7 mouse cellular contexts compared by ENCODE assay signal in the genomic region with DNA sequence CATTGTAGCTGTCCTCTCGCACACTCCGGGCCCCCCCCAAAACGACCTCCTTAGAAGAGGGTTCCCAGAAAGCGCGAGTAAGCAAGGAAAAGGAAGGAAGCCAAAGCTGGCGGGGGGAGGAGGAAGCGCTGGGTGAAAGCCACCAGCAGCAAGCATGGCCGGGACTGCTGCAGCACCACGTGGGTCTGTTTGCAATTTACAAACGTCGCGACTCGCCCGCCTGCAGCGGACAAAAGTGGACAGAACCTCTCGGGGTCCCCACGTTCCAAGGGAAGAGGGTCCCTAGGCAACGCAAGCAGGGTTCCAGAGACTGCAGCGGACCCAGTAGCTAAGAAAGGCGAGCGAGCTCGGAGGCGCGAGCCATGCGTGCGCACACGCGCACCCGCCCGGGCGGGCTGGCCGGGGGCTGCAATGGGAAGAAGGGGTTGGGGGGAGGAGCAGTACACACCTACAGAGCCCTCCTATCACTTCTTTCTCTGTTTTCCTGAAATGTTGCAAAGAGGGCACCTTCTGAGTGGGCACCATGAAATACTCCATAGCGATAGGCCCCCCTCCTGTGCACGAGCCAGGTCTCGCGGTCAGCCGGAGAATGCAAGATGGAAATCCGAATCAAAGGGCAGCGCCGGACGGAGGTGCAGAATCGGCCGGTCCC. TPM values are rescaled to one million over a fixed set of nuclear protein-coding genes. Genes with fewer than 3 reads are reported as not detected.
DNase-seq lines count a peak whose midpoint lies in the region; ATAC-seq and TF ChIP-seq lines count a peak whose summit lies in the region.

No protein-coding gene starts in this region.

- H3K9me3 ChIP-seq in intestine, embryonic 15.5 days: no peaks in the 10 kb centered on the region
- H3K9me3 ChIP-seq in limb, embryonic 11.5 days (ENCODE audit: control insufficient read depth, low read length): no peaks in the 10 kb centered on the region
- H3K9me3 ChIP-seq in midbrain, embryonic 13.5 days: no peaks in the 10 kb centered on the region

- no peak for TF ChIP-seq CTCF in cortical plate, adult 2 months (IDR thresholded peaks at IDR 0.05; ENCODE audit: extremely low read depth, insufficient read depth, low read length)

- H3K9ac ChIP-seq in intestine, embryonic 15.5 days: peak overlapping the region; percentile 72
- peak overlapping the region; percentile 85 for H3K9ac ChIP-seq in limb, embryonic 11.5 days (ENCODE audit: low read length)
- peak overlapping the region; percentile 87 for H3K9ac ChIP-seq in midbrain, embryonic 13.5 days (replicated peaks)

- H3K36me3 ChIP-seq in intestine, embryonic 15.5 days: 0 out of 2 replicates have a peak, but pooled peaks cover 3% of the 10 kb centered on the region
- no peaks in the 10 kb centered on the region for H3K36me3 ChIP-seq in limb, embryonic 11.5 days (ENCODE audit: control insufficient read depth, insufficient read depth, low read length)
- H3K36me3 ChIP-seq in midbrain, embryonic 13.5 days: no peaks in the 10 kb centered on the region

- peak overlapping the region; percentile 93 for H3K4me2 ChIP-seq in intestine, embryonic 15.5 days (replicated peaks)
- peak overlapping the region; percentile 86 for H3K4me2 ChIP-seq in limb, embryonic 11.5 days (ENCODE audit: low read depth, severe bottlenecking)
- H3K4me2 ChIP-seq in midbrain, embryonic 13.5 days (replicated peaks): peak overlapping the region; percentile 87

- no peaks in the 10 kb centered on the region for H3K27me3 ChIP-seq in intestine, embryonic 15.5 days (replicated peaks)
- no peaks in the 10 kb centered on the region for H3K27me3 ChIP-seq in limb, embryonic 11.5 days (ENCODE audit: control insufficient read depth, insufficient read depth, low read length)
- 0 out of 2 replicates have a peak, but pooled peaks cover 3% of the 10 kb centered on the region for H3K27me3 ChIP-seq in midbrain, embryonic 13.5 days

- intact Hi-C loops in gastrocnemius, postnatal 14 days (cut with DNase I; ENCODE audit: low total_unique reads): no loop called here

- no peaks in the 10 kb centered on the region for H3K4me1 ChIP-seq in cortical plate, adult 2 months (ENCODE audit: control insufficient read depth, insufficient read depth, low read length)
- H3K4me1 ChIP-seq in intestine, embryonic 15.5 days (replicated peaks): peaks cover 26% of the 10 kb centered on the region
- H3K4me1 ChIP-seq in limb, embryonic 11.5 days (ENCODE audit: control insufficient read depth, insufficient read depth, low read length): peaks cover 18% of the 10 kb centered on the region
- H3K4me1 ChIP-seq in midbrain, embryonic 13.5 days (replicated peaks): peaks cover 20% of the 10 kb centered on the region

- peak overlapping the region; percentile 77 for H3K4me3 ChIP-seq in cortical plate, adult 2 months (ENCODE audit: insufficient read depth, low read length)
- peak overlapping the region; percentile 84 for H3K4me3 ChIP-seq in intestine, embryonic 15.5 days (replicated peaks)
- peak overlapping the region; percentile 81 for H3K4me3 ChIP-seq in limb, embryonic 11.5 days (ENCODE audit: low read depth, low read length)
- H3K4me3 ChIP-seq in midbrain, embryonic 13.5 days (replicated peaks): peak overlapping the region; percentile 71

- 0 out of 2 replicates have a peak, but pooled peaks have one; percentile 10 for TF ChIP-seq POLR2A in cortical plate, adult 2 months (IDR thresholded peaks at IDR 0.05; ENCODE audit: extremely low read depth, insufficient read depth, low read length)

- peak; percentile 39 for ATAC-seq in intestine, embryonic 15.5 days
- ATAC-seq in limb, embryonic 11.5 days (ENCODE audit: insufficient number of reproducible peaks, low FRiP score, low TSS enrichment, low read depth): peak; percentile 38
- peak; percentile 44 for ATAC-seq in midbrain, embryonic 13.5 days

- peak overlapping the region; percentile 58; the same call in 1 of the 2 replicates for H3K27ac ChIP-seq in cortical plate, adult 2 months (ENCODE audit: insufficient read depth, low read length)
- H3K27ac ChIP-seq in intestine, embryonic 15.5 days: peak overlapping the region; percentile 97
- H3K27ac ChIP-seq in limb, embryonic 11.5 days (replicated peaks; ENCODE audit: low read depth, low read length): peak overlapping the region; percentile 89
- H3K27ac ChIP-seq in midbrain, embryonic 13.5 days: peak overlapping the region; percentile 94

- DNase-seq in adrenal gland, adult 2 months: peak; percentile 85
- DNase-seq in gastrocnemius, postnatal 14 days: peak; percentile 69
- peak; percentile 76 for DNase-seq in limb, embryonic 11.5 days (ENCODE audit: low spot score)
- DNase-seq in spleen, adult 18-20 months: peak; percentile 51 to 65

- WGBS in intestine, embryonic 15.5 days: under 1% methylated on average over 43 of the region's 43 CpGs
- WGBS in limb, embryonic 11.5 days: under 1% methylated on average over 43 of the region's 43 CpGs
- WGBS in midbrain, embryonic 13.5 days: 0% methylated on average over 43 of the region's 43 CpGs

RNA-seq across cellular contexts. Expression of a gene that starts 0.5 kb away (rescaled TPM):
- total RNA-seq in adrenal gland, adult 2 months (2021): 1 to 10 TPM; 3.8 to 6.7 TPM
- 3.6 and 4.0 TPM in 2 replicates for polyA plus RNA-seq in adrenal gland, adult 2 months (2012; rRNA removed)
- polyA plus RNA-seq in cortical plate, adult 2 months (2012; rRNA removed): 3.9 and 5.0 TPM in 2 replicates
- 1 to 10 TPM; 4.1 to 4.4 TPM for total RNA-seq in gastrocnemius, postnatal 14 days (2021)
- polyA plus RNA-seq in intestine, embryonic 15.5 days (2015; fragmentation: Nextera tagmentation; extraction: Ambion mirVana): 27.9 and 28.8 TPM in 2 replicates
- 34.7 and 35.3 TPM in 2 replicates for polyA plus RNA-seq in limb, embryonic 11.5 days (2014; fragmentation: Nextera tagmentation; extraction: Ambion mirVana)
- polyA plus RNA-seq in midbrain, embryonic 13.5 days (2015; fragmentation: Nextera tagmentation; extraction: Ambion mirVana): 10.5 and 11.2 TPM in 2 replicates

RNA-seq across cellular contexts. Expression of a gene that starts 17.5 kb away (rescaled TPM):
- 10 to 100 TPM in 1 of 2 experiments, 1 to 10 TPM in 1; 6.8 to 13.2 TPM for total RNA-seq in adrenal gland, adult 2 months (2021)
- 0.35 and 0.57 TPM in 2 replicates for polyA plus RNA-seq in adrenal gland, adult 2 months (2012; rRNA removed)
- polyA plus RNA-seq in cortical plate, adult 2 months (2012; rRNA removed): 7.4 and 9.6 TPM in 2 replicates
- total RNA-seq in gastrocnemius, postnatal 14 days (2021): 1,000 to 10,000 TPM; 1,512 to 1,606 TPM
- polyA plus RNA-seq in intestine, embryonic 15.5 days (2015; fragmentation: Nextera tagmentation; extraction: Ambion mirVana): 7.7 and 11.5 TPM in 2 replicates
- polyA plus RNA-seq in limb, embryonic 11.5 days (2014; fragmentation: Nextera tagmentation; extraction: Ambion mirVana): 29.7 and 31.8 TPM in 2 replicates
- 20.5 and 21.6 TPM in 2 replicates for polyA plus RNA-seq in midbrain, embryonic 13.5 days (2015; fragmentation: Nextera tagmentation; extraction: Ambion mirVana)

RNA-seq across cellular contexts. Expression of a gene that starts 35.4 kb away (rescaled TPM):
- 10 to 100 TPM; 17.3 to 27.4 TPM for total RNA-seq in adrenal gland, adult 2 months (2021)
- 28.9 and 29.3 TPM in 2 replicates for polyA plus RNA-seq in adrenal gland, adult 2 months (2012; rRNA removed)
- 17.3 and 22.1 TPM in 2 replicates for polyA plus RNA-seq in cortical plate, adult 2 months (2012; rRNA removed)
- 10 to 100 TPM; 11.8 to 15.2 TPM for total RNA-seq in gastrocnemius, postnatal 14 days (2021)
- polyA plus RNA-seq in intestine, embryonic 15.5 days (2015; fragmentation: Nextera tagmentation; extraction: Ambion mirVana): 21.4 and 23.5 TPM in 2 replicates
- polyA plus RNA-seq in limb, embryonic 11.5 days (2014; fragmentation: Nextera tagmentation; extraction: Ambion mirVana): 26.2 and 27.4 TPM in 2 replicates
- 20.0 and 26.3 TPM in 2 replicates for polyA plus RNA-seq in midbrain, embryonic 13.5 days (2015; fragmentation: Nextera tagmentation; extraction: Ambion mirVana)

Comparison
In these comparisons a context has a peak if more than half of its experiments do, and no peak if none do; other contexts are left out.
1. Peak in every context shown above with its lines: DNase-seq, ATAC-seq, H3K4me3 ChIP-seq and H3K27ac ChIP-seq.